Mouse (Mus musculus) spleen, adult 2 months (tissue): ENCODE data around the gene Tdo2. TPM values are rescaled to one million over a fixed set of nuclear protein-coding genes. Genes with fewer than 3 reads are reported as not detected.

Experiments used
- DNase-seq, 2 experiments: peaks; one replicate each; pipeline versions ENCODE4 v3.0.0 to v3.0.0-alpha.2; 2012 to 2021; ENCODE audit warnings: low spot score in 2 of 2, low read depth in 1 of 2
- H3K27ac ChIP-seq: fragments of 200-500 bp; 2 replicates; pipeline ENCODE4 v1.5.1; 2012; ENCODE audit warnings: low read length, inconsistent platforms; ENCODE audit not compliant: insufficient read depth
- H3K27me3 ChIP-seq: fragments of 200-500 bp; 2 replicates; pipeline ENCODE4 v1.6.1; 2012; ENCODE audit warnings: mild to moderate bottlenecking, moderate library complexity, low read length, inconsistent platforms; ENCODE audit not compliant: control insufficient read depth, insufficient read depth
- H3K36me3 ChIP-seq: fragments of 200-500 bp; 2 replicates; pipeline ENCODE4 v1.6.1; 2012; ENCODE audit warnings: mild to moderate bottlenecking, low read length, inconsistent platforms; ENCODE audit not compliant: control insufficient read depth, insufficient read depth
- H3K4me1 ChIP-seq: fragments of 200-500 bp; 2 replicates; pipeline ENCODE4 v1.6.1; 2011; ENCODE audit warnings: inconsistent platforms; ENCODE audit not compliant: control insufficient read depth, insufficient read depth, insufficient read length
- H3K4me3 ChIP-seq: fragments of 200-500 bp; 2 replicates; pipeline ENCODE4 v1.5.1; 2011; ENCODE audit warnings: mild to moderate bottlenecking, inconsistent platforms; ENCODE audit not compliant: insufficient read depth, insufficient read length; ENCODE audit errors: extremely low read depth
- CTCF ChIP-seq: fragments of 200-500 bp; IDR thresholded peaks from 2 replicates; pipeline ENCODE4 v1.5.1; 2011; ENCODE audit warnings: mild to moderate bottlenecking, inconsistent platforms; ENCODE audit not compliant: insufficient read depth, insufficient read length, insufficient replicate concordance; ENCODE audit errors: extremely low read depth
- POLR2A ChIP-seq: fragments of 200-500 bp; IDR thresholded peaks from 2 replicates; pipeline ENCODE4 v1.6.1; 2011; ENCODE audit warnings: low read depth, low read length, inconsistent platforms
- WGBS: fragments of 180-500 bp; shearing (Covaris S2); methylation state at CpG from one replicate; pipeline ENCODE4 v1.1.7; 2018; 5-methylcytosine and 5-hydroxymethylcytosine counted together
- polyA plus RNA-seq: library from polyadenylated mRNA; depleted of rRNA; stranded (reverse); fragments of >200 nt; gene quantifications from 2 replicates; pipeline ENCODE4 v1.2.3, GENCODE M21; 2012

Tdo2 gene
- polyA plus RNA-seq, 1 experiment: not detected

GRCm38 (mm10) chr3:81929073-81929472 is 46.9 kb downstream of the Tdo2 start:
- WGBS: 59% methylated on average over 1 of the region's 1 CpGs
- no peak overlapping the region for H3K4me3 ChIP-seq
- H3K4me1 ChIP-seq: peaks cover 15% of the 10 kb centered on the region
- no peaks in the 10 kb centered on the region for H3K27me3 ChIP-seq
- H3K27ac ChIP-seq: peak overlapping the region; percentile 55
- H3K36me3 ChIP-seq: no peaks in the 10 kb centered on the region
- no peak for TF ChIP-seq POLR2A
- no peak for TF ChIP-seq CTCF
- no peak for DNase-seq

GRCm38 (mm10) chr3:81926764-81927325 is 49.2 kb downstream of the Tdo2 start:
- WGBS: 49% methylated on average over 9 of the region's 9 CpGs
- no peaks in the 10 kb centered on the region for H3K27me3 ChIP-seq
- peak in 1 of 2 experiments; percentile 81 for DNase-seq
- H3K4me3 ChIP-seq: no peak overlapping the region
- no peaks in the 10 kb centered on the region for H3K36me3 ChIP-seq
- peaks cover 15% of the 10 kb centered on the region for H3K4me1 ChIP-seq
- H3K27ac ChIP-seq: peak overlapping the region; percentile 77
- TF ChIP-seq CTCF: no peak
- TF ChIP-seq POLR2A: no peak

GRCm38 (mm10) chr3:81925856-81926255 is 50.1 kb downstream of the Tdo2 start:
- H3K27me3 ChIP-seq: no peaks in the 10 kb centered on the region
- H3K4me1 ChIP-seq: peaks cover 15% of the 10 kb centered on the region
- H3K36me3 ChIP-seq: no peaks in the 10 kb centered on the region
- H3K4me3 ChIP-seq: no peak overlapping the region
- H3K27ac ChIP-seq: peak overlapping the region; percentile 46; the same call in 1 of the 2 replicates
- peak; percentile 68 to 88 for DNase-seq
- 0% methylated on average over 5 of the region's 5 CpGs for WGBS
- no peak for TF ChIP-seq CTCF

GRCm38 (mm10) chr3:81924931-81925330 is 51.1 kb downstream of the Tdo2 start:
- Histone ChIP-seq H3K4me1 (peaks cover 12% of the 10 kb centered on the region), H3K27me3 (no peaks in the 10 kb centered on the region), H3K36me3 (no peaks in the 10 kb centered on the region), H3K4me3 (no peak overlapping the region), H3K27ac (no peak overlapping the region)
- DNase-seq: peak; percentile 45 to 55
- 0% methylated on average over 1 of the region's 1 CpGs for WGBS
- TF ChIP-seq POLR2A: no peak
- peak; percentile 7; the same call in 1 of the 2 replicates for TF ChIP-seq CTCF

- H3K4me3 ChIP-seq: no peak overlapping the region
- TF ChIP-seq POLR2A: no peak
- TF ChIP-seq CTCF: no peak
- H3K36me3 ChIP-seq: no peaks in the 10 kb centered on the region
- no peaks in the 10 kb centered on the region for H3K27me3 ChIP-seq
- no peak for DNase-seq
- 29% methylated on average over 4 of the region's 4 CpGs for WGBS
- no peak overlapping the region for H3K27ac ChIP-seq
- H3K4me1 ChIP-seq: peaks cover 7% of the 10 kb centered on the region
Measured at GRCm38 (mm10) chr3:81922910-81923309, 53.1 kb downstream of the Tdo2 start.

GRCm38 (mm10) chr3:81919681-81920080 is 56.3 kb downstream of the Tdo2 start:
- H3K27ac ChIP-seq: no peak overlapping the region
- H3K4me3 ChIP-seq: no peak overlapping the region
- H3K36me3 ChIP-seq: no peaks in the 10 kb centered on the region
- DNase-seq: no peak
- no peaks in the 10 kb centered on the region for H3K4me1 ChIP-seq
- WGBS: 83% methylated on average over 3 of the region's 3 CpGs
- TF ChIP-seq CTCF (no peak), POLR2A (no peak)
- H3K27me3 ChIP-seq: no peaks in the 10 kb centered on the region

- H3K27ac ChIP-seq: no peak overlapping the region
- no peak for DNase-seq
- no peak for TF ChIP-seq POLR2A
- no peak for TF ChIP-seq CTCF
- H3K27me3 ChIP-seq: no peaks in the 10 kb centered on the region
- no peaks in the 10 kb centered on the region for H3K36me3 ChIP-seq
- H3K4me1 ChIP-seq: no peaks in the 10 kb centered on the region
- H3K4me3 ChIP-seq: no peak overlapping the region
- WGBS: 86% methylated on average over 8 of the region's 8 CpGs
Measured at GRCm38 (mm10) chr3:81918215-81918614, 57.8 kb downstream of the Tdo2 start.
